Mouse (Mus musculus) liver, adult (tissue): Measurements from ENCODE around the gene Fgd2.
"Not testable (repeated sequence)": the region's sequence is repeated elsewhere in the genome, so short reads cannot be mapped to it uniquely, and the experiment has no call there.

Experiments
- GATA4 ChIP-seq: IDR thresholded peaks from 2 replicates; pipeline ENCODE4 v1.6.1; 2014; ENCODE audit warnings: mild to moderate bottlenecking, low read length; ENCODE audit not compliant: insufficient replicate concordance

Fgd2 gene

GRCm38 (mm10) chr17:29360761-29361221 lies at the start of gene Fgd2:
Fgd2 (plus strand) TSS chr17:29360914.
- no peak for TF ChIP-seq GATA4

- no peak for TF ChIP-seq GATA4
Measured at GRCm38 (mm10) chr17:29311602-29312001, 49.1 kb upstream of the Fgd2 start.

- no peak for TF ChIP-seq GATA4
Measured at GRCm38 (mm10) chr17:29312082-29312481, 48.6 kb upstream of the Fgd2 start.

GRCm38 (mm10) chr17:29313300-29313699 lies 47.4 kb upstream of the Fgd2 start:
- no peak for TF ChIP-seq GATA4

- TF ChIP-seq GATA4, result no peak
Measured at GRCm38 (mm10) chr17:29315672-29316465, 44.8 kb upstream of the Fgd2 start.

GRCm38 (mm10) chr17:29316891-29317290 lies 43.8 kb upstream of the Fgd2 start:
- no peak for TF ChIP-seq GATA4

- not testable (repeated sequence) for TF ChIP-seq GATA4
Measured at GRCm38 (mm10) chr17:29317380-29317779, 43.3 kb upstream of the Fgd2 start, which contains the start of gene Pi16. Pi16 (plus strand) TSS chr17:29317680.

- no peak for TF ChIP-seq GATA4
Measured at GRCm38 (mm10) chr17:29318731-29319250, 41.9 kb upstream of the Fgd2 start.

GRCm38 (mm10) chr17:29319476-29319875 lies 41.2 kb upstream of the Fgd2 start:
- no peak for TF ChIP-seq GATA4

- peak; percentile 85 for TF ChIP-seq GATA4
Measured at GRCm38 (mm10) chr17:29319881-29320639, 40.7 kb upstream of the Fgd2 start.

GRCm38 (mm10) chr17:29321765-29322602 lies 38.7 kb upstream of the Fgd2 start:
- TF ChIP-seq GATA4, result no peak

GRCm38 (mm10) chr17:29322603-29322962 lies 38.1 kb upstream of the Fgd2 start:
- no peak for TF ChIP-seq GATA4

GRCm38 (mm10) chr17:29323625-29324024 lies 37.1 kb upstream of the Fgd2 start:
- TF ChIP-seq GATA4, result peak; percentile 85

- TF ChIP-seq GATA4, result no peak
Measured at GRCm38 (mm10) chr17:29325831-29326230, 34.9 kb upstream of the Fgd2 start.
